Mouse (Mus musculus) layer of hippocampus, adult 18-20 months (tissue): Measurements from ENCODE around the gene Ptgr1. TPM values are rescaled to one million over a fixed set of nuclear protein-coding genes. Genes with fewer than 3 reads are reported as not detected.

Experiments used
- DNase-seq, 2 experiments: peaks; one replicate each; pipeline ENCODE4 v3.0.0; 2022; ENCODE audit warnings: low spot score in 2 of 2
- total RNA-seq, 2 experiments: library from RNA; stranded (reverse); gene quantifications; 2 replicates each; pipeline ENCODE4 v1.2.3; 2021

Gene Ptgr1
- total RNA-seq, 2 experiments from 2014 or later, result 2.6 to 3.2 TPM

GRCm38 (mm10) chr4:58992195-58992594 is 5.3 kb upstream of the Ptgr1 start:
- no peak for DNase-seq

GRCm38 (mm10) chr4:58990609-58991434 is 3.9 kb upstream of the Ptgr1 start:
- no peak for DNase-seq

GRCm38 (mm10) chr4:58989303-58989898 is 2.5 kb upstream of the Ptgr1 start:
- peak in 1 of 2 experiments; percentile 34 for DNase-seq

GRCm38 (mm10) chr4:58985157-58985648 is 1.7 kb downstream of the Ptgr1 start:
- peak; percentile 56 to 89 for DNase-seq

GRCm38 (mm10) chr4:58982806-58983205 is 4.1 kb downstream of the Ptgr1 start:
- DNase-seq, result no peak

GRCm38 (mm10) chr4:58981421-58981820 is 5.5 kb downstream of the Ptgr1 start:
- DNase-seq, result no peak

- DNase-seq, result no peak
Observed at GRCm38 (mm10) chr4:58975711-58976110, 11.2 kb downstream of the Ptgr1 start.

- no peak for DNase-seq
Observed at GRCm38 (mm10) chr4:58970678-58971077, 16.2 kb downstream of the Ptgr1 start.

- DNase-seq, result no peak
Observed at GRCm38 (mm10) chr4:58965136-58965535, 21.8 kb downstream of the Ptgr1 start.

GRCm38 (mm10) chr4:58963271-58963670 is 23.6 kb downstream of the Ptgr1 start:
- DNase-seq, result no peak

GRCm38 (mm10) chr4:58961719-58962118 is 25.2 kb downstream of the Ptgr1 start:
- no peak for DNase-seq

- no peak for DNase-seq
Observed at GRCm38 (mm10) chr4:58952630-58953029, 34.3 kb downstream of the Ptgr1 start.

- DNase-seq, result no peak
Observed at GRCm38 (mm10) chr4:58948391-58948790, 38.5 kb downstream of the Ptgr1 start.

GRCm38 (mm10) chr4:58944695-58945094 is 42.2 kb downstream of the Ptgr1 start:
- peak in 1 of 2 experiments; percentile 52 for DNase-seq

GRCm38 (mm10) chr4:58944206-58944553 is 42.7 kb downstream of the Ptgr1 start:
- no peak for DNase-seq

GRCm38 (mm10) chr4:58943420-58944205 is 43.3 kb downstream of the Ptgr1 start, which contains the start of gene Zkscan16:
Zkscan16 (plus strand) TSS chr4:58943628.
- peak; percentile 90 to 94 for DNase-seq

- DNase-seq, result no peak
Observed at GRCm38 (mm10) chr4:58942942-58943341, 44.0 kb downstream of the Ptgr1 start.

- no peak for DNase-seq
Observed at GRCm38 (mm10) chr4:58941638-58942037, 45.3 kb downstream of the Ptgr1 start.

- no peak for DNase-seq
Observed at GRCm38 (mm10) chr4:58935846-58936245, 51.1 kb downstream of the Ptgr1 start.

- DNase-seq, result peak; percentile 46 to 66
Observed at GRCm38 (mm10) chr4:58934746-58935476, 52.0 kb downstream of the Ptgr1 start.

- no peak for DNase-seq
Observed at GRCm38 (mm10) chr4:58934308-58934707, 52.6 kb downstream of the Ptgr1 start.
